Mouse (Mus musculus): ENCODE measurements around the gene Sh2d1a. TPM values are rescaled to one million over a fixed set of nuclear protein-coding genes. Genes with fewer than 3 reads are reported as not detected.

Gene Sh2d1a
- polyA plus RNA-seq (2015; fragmentation: Nextera tagmentation; extraction: Ambion mirVana), result 0.25 and 0.38 TPM in 2 replicates

DNA sequence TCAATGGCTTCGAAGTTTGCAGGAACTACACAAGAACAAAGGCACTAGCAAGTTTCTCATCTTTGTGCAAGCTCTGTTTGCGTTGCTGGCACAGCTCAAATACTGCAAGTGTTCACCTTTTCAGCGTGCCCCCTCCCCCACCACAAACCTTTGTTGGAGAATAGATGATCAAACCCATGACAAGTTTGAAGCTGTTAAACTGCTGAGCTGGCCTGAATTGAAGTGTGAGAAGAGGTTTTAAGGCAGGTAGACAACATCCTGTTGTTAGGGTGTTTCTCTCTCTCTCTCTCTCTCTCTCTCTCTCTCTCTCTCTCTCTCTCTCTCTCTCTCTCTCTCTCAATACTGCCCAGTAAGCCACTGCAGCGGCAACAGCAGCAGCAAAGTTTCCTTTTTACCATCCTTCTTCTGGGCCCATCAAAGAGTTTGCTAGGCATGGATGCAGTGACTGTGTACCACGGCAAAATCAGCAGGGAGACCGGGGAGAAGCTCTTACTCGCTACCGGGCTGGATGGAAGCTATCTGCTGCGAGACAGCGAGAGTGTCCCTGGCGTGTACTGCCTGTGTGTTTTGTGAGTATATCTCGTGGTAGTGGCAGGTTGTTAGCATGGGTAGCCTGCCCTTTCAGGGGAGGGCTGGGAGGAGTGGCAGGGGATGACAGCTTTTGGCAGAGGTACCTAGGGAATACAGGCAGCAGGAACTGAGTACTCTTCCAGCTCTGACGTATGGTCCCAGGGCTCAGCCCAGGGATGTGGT lies at the start of gene Sh2d1a:
Gene Sh2d1a, plus strand, starts transcription at position 163 of the 753 bp plus-strand sequence.
- H3K27ac ChIP-seq (replicated peaks), result no peak within 1 kb of the TSS
- no peaks in the 10 kb centered on the region for H3K36me3 ChIP-seq (ENCODE audit: control insufficient read depth, insufficient read depth, low read length)
- DNase-seq (ENCODE audit: low spot score), result no peak
- no peak within 1 kb of the TSS for H3K4me2 ChIP-seq (replicated peaks; ENCODE audit: low read depth)
- ATAC-seq (ENCODE audit: low FRiP score, low TSS enrichment), result no peak
- no peaks in the 10 kb centered on the region for H3K4me1 ChIP-seq (replicated peaks; ENCODE audit: control insufficient read depth, insufficient read depth)
- H3K27me3 ChIP-seq (ENCODE audit: control insufficient read depth, insufficient read depth, low read length), result no peaks in the 10 kb centered on the region
- H3K9ac ChIP-seq (ENCODE audit: low read length), result no peak within 1 kb of the TSS
- no peaks in the 10 kb centered on the region for H3K9me3 ChIP-seq (ENCODE audit: control insufficient read depth, low read length)
- TF ChIP-seq CTCF (IDR thresholded peaks at IDR 0.05; ENCODE audit: low read depth) (no peak), EP300 (optimal IDR thresholded peaks at IDR 0.05) (no peak)
- WGBS, result 74% methylated on average over 13 of the region's 13 CpGs
- no peak within 1 kb of the TSS for H3K4me3 ChIP-seq (ENCODE audit: low read depth, low read length)

DNA sequence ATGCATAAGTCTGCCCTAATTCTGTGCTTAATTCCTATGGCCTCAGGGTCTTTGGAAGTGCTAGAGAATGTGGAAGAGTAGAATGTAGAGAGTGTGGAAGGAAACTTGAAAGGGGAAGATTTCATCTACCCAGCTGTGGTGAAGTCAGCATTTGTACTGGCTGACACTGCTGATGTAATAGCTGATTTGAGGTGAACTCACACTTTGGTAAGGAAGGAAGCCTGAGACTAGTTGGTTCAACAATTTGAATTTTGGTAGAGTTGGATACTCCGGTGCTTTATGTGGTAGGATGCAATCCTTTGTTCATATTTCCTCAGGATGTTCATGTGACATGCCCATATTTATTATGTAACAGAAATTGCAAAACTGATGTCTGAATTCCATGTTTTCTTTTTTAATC lies 49.3 kb upstream of the Sh2d1a start:
- H3K4me2 ChIP-seq (replicated peaks; ENCODE audit: low read depth), result no peak overlapping the region
- no peaks in the 10 kb centered on the region for H3K27me3 ChIP-seq (ENCODE audit: control insufficient read depth, insufficient read depth, low read length)
- H3K9ac ChIP-seq (ENCODE audit: low read length), result no peak overlapping the region
- DNase-seq (ENCODE audit: low spot score) (no peak), ATAC-seq (ENCODE audit: low FRiP score, low TSS enrichment) (no peak)
- H3K27ac ChIP-seq (replicated peaks), result no peak overlapping the region
- H3K36me3 ChIP-seq (ENCODE audit: control insufficient read depth, insufficient read depth, low read length), result no peaks in the 10 kb centered on the region
- TF ChIP-seq CTCF (IDR thresholded peaks at IDR 0.05; ENCODE audit: low read depth), result no peak
- no peak for TF ChIP-seq EP300 (optimal IDR thresholded peaks at IDR 0.05)
- no peak overlapping the region for H3K4me3 ChIP-seq (ENCODE audit: low read depth, low read length)
- no peaks in the 10 kb centered on the region for H3K9me3 ChIP-seq (ENCODE audit: control insufficient read depth, low read length)
- H3K4me1 ChIP-seq (replicated peaks; ENCODE audit: control insufficient read depth, insufficient read depth), result no peaks in the 10 kb centered on the region
- 85% methylated on average over 1 of the region's 1 CpGs for WGBS

DNA sequence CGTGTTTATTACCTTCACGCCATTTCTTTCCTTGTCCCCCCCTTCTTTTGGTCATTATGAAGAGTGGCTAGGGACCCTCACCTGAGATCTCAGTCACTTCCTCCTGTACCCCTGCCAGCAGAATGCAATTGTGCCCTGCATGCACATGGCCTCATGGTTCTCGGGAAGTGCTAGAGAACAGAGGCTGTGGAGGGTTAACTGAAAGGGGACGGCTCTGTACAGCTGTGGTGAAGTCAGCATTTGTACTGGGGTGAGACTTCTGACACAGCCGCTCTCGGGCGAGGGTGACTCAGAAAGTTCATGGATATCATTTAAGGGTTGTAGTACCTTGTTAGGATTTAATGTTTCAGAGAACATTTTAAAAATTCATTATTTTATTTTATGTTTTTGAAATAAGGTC lies 47.7 kb upstream of the Sh2d1a start:
- H3K27me3 ChIP-seq (ENCODE audit: control insufficient read depth, insufficient read depth, low read length), result no peaks in the 10 kb centered on the region
- no peak for DNase-seq (ENCODE audit: low spot score)
- no peak overlapping the region for H3K4me3 ChIP-seq (ENCODE audit: low read depth, low read length)
- ATAC-seq (ENCODE audit: low FRiP score, low TSS enrichment), result no peak
- no peak overlapping the region for H3K4me2 ChIP-seq (replicated peaks; ENCODE audit: low read depth)
- no peak for TF ChIP-seq EP300 (optimal IDR thresholded peaks at IDR 0.05)
- TF ChIP-seq CTCF (IDR thresholded peaks at IDR 0.05; ENCODE audit: low read depth), result no peak
- no peaks in the 10 kb centered on the region for H3K36me3 ChIP-seq (ENCODE audit: control insufficient read depth, insufficient read depth, low read length)
- WGBS, result 63% methylated on average over 7 of the region's 7 CpGs
- no peaks in the 10 kb centered on the region for H3K4me1 ChIP-seq (replicated peaks; ENCODE audit: control insufficient read depth, insufficient read depth)
- no peak overlapping the region for H3K9ac ChIP-seq (ENCODE audit: low read length)
- no peaks in the 10 kb centered on the region for H3K9me3 ChIP-seq (ENCODE audit: control insufficient read depth, low read length)
- H3K27ac ChIP-seq (replicated peaks), result no peak overlapping the region

DNA sequence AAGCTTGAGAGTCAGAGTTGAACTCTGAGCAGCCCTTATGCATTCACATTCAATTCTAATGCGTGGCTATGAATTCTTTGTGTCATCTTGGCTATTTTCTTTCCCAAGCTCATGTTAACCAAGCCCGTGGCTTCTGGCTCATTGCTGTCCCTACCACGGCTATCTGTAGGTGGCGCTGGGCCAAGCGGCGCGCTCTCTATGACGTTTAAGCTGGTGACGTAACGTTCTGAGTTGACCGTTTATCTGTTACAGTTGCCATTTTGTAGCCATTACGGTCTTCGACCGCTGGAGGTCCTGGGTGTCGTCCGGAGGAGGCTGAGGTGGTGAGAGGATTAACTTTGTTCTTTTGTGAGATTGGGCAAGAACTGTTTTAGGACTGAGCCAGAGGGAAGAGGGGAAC lies 12.8 kb upstream of the Sh2d1a start, which contains the start of gene Tex13c2:
Gene Tex13c2, plus strand, starts transcription at position 246 of the 400 bp plus-strand sequence.
- no peaks in the 10 kb centered on the region for H3K27me3 ChIP-seq (ENCODE audit: control insufficient read depth, insufficient read depth, low read length)
- no peak for DNase-seq (ENCODE audit: low spot score)
- no peak within 1 kb of the TSS for H3K9ac ChIP-seq (ENCODE audit: low read length)
- TF ChIP-seq EP300 (optimal IDR thresholded peaks at IDR 0.05) (no peak), CTCF (IDR thresholded peaks at IDR 0.05; ENCODE audit: low read depth) (no peak)
- no peak within 1 kb of the TSS for H3K27ac ChIP-seq (replicated peaks)
- WGBS, result 89% methylated on average over 16 of the region's 16 CpGs
- no peaks in the 10 kb centered on the region for H3K9me3 ChIP-seq (ENCODE audit: control insufficient read depth, low read length)
- no peak within 1 kb of the TSS for H3K4me3 ChIP-seq (ENCODE audit: low read depth, low read length)
- no peaks in the 10 kb centered on the region for H3K36me3 ChIP-seq (ENCODE audit: control insufficient read depth, insufficient read depth, low read length)
- H3K4me1 ChIP-seq (replicated peaks; ENCODE audit: control insufficient read depth, insufficient read depth), result no peaks in the 10 kb centered on the region
- H3K4me2 ChIP-seq (replicated peaks; ENCODE audit: low read depth), result no peak within 1 kb of the TSS
- ATAC-seq (ENCODE audit: low FRiP score, low TSS enrichment), result no peak

DNA sequence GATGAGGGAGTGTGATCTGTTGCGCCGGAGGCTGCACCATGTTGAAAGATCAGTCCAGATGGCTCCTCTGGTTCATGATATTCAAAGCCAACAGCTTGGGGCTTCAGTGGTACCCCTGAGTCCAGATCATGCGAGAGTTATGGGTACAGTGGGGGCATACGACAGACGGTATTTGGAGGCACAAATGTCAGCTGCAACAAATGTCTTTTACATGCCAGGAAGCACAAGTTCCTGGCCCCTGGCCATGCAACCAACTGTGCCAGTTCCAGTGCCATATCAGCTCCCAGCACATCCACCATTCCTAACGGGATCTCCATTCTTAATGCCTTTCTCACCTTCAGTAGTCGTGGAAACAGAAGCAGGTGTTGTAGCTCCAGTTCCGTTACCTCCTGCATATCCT lies 11.9 kb upstream of the Sh2d1a start:
- Histone ChIP-seq H3K9me3 (ENCODE audit: control insufficient read depth, low read length) (no peaks in the 10 kb centered on the region), H3K4me1 (replicated peaks; ENCODE audit: control insufficient read depth, insufficient read depth) (no peaks in the 10 kb centered on the region), H3K4me3 (ENCODE audit: low read depth, low read length) (no peak overlapping the region), H3K4me2 (replicated peaks; ENCODE audit: low read depth) (no peak overlapping the region), H3K27me3 (ENCODE audit: control insufficient read depth, insufficient read depth, low read length) (no peaks in the 10 kb centered on the region), H3K36me3 (ENCODE audit: control insufficient read depth, insufficient read depth, low read length) (no peaks in the 10 kb centered on the region), H3K9ac (ENCODE audit: low read length) (no peak overlapping the region), H3K27ac (replicated peaks) (no peak overlapping the region)
- no peak for TF ChIP-seq EP300 (optimal IDR thresholded peaks at IDR 0.05)
- no peak for TF ChIP-seq CTCF (IDR thresholded peaks at IDR 0.05; ENCODE audit: low read depth)
- ATAC-seq (ENCODE audit: low FRiP score, low TSS enrichment) (no peak), DNase-seq (ENCODE audit: low spot score) (no peak)
- 90% methylated on average over 8 of the region's 8 CpGs for WGBS

DNA sequence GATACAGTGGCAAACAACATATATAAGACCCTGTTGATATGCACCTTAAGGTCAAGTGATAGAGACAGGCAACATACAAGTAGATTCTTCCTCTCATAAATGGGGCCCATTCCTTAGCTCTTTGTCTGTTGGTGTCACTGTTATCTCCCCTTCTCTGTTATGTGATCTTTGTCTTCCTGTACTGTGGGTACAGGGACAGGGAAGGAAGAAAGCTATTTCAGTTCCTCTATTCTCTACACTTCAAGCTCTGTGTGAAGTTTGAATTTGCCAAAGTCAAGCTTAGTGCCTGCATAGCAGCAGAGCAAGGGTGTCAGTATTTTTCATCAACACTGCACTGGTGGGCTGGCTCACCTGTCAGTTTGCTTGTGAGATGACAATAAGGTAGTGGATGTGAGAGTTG lies 1.7 kb upstream of the Sh2d1a start:
- no peaks in the 10 kb centered on the region for H3K9me3 ChIP-seq (ENCODE audit: control insufficient read depth, low read length)
- no peaks in the 10 kb centered on the region for H3K36me3 ChIP-seq (ENCODE audit: control insufficient read depth, insufficient read depth, low read length)
- H3K9ac ChIP-seq (ENCODE audit: low read length), result no peak overlapping the region
- ATAC-seq (ENCODE audit: low FRiP score, low TSS enrichment) (no peak), DNase-seq (ENCODE audit: low spot score) (no peak)
- no peaks in the 10 kb centered on the region for H3K4me1 ChIP-seq (replicated peaks; ENCODE audit: control insufficient read depth, insufficient read depth)
- no peak overlapping the region for H3K27ac ChIP-seq (replicated peaks)
- TF ChIP-seq EP300 (optimal IDR thresholded peaks at IDR 0.05) (no peak), CTCF (IDR thresholded peaks at IDR 0.05; ENCODE audit: low read depth) (no peak)
- H3K27me3 ChIP-seq (ENCODE audit: control insufficient read depth, insufficient read depth, low read length), result no peaks in the 10 kb centered on the region
- H3K4me3 ChIP-seq (ENCODE audit: low read depth, low read length), result no peak overlapping the region
- no peak overlapping the region for H3K4me2 ChIP-seq (replicated peaks; ENCODE audit: low read depth)
